Mouse (Mus musculus): Measurements from ENCODE around the gene Paox. TPM values are rescaled to one million over a fixed set of nuclear protein-coding genes. Genes with fewer than 3 reads are reported as not detected.
"Not testable (repeated sequence)": the region's sequence is repeated elsewhere in the genome, so short reads cannot be mapped to it uniquely, and the experiment has no call there.

Paox gene
- polyA plus RNA-seq, 1 experiment from 2014 or later = 20.2 TPM

DNA sequence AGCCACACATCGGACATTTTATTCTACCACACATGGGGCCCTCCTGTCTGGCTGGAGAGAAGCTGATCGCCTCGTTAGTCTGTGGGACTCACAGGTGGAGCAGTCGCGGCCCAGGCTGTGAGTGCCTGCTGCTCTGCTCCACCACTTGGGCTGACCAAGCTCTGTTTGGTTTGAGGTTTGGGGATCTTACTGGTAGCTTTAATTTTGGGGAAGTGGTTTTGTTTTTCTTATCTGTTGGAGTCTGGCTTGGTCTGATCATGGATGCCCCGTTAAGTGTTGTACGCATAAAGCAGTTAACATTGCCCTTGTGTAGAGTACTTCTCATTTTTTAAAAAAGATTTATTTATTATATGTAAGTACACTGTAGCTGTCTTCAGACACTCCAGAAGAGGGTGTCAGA lies 18.4 kb downstream of the Paox start:
- not testable (repeated sequence) for H3K4me2 ChIP-seq (replicated peaks; ENCODE audit: low read depth, low read length); H3K27ac ChIP-seq (ENCODE audit: low read length); H3K4me1 ChIP-seq (ENCODE audit: insufficient read depth, low read length); H3K9ac ChIP-seq (replicated peaks; ENCODE audit: low read length); H3K27me3 ChIP-seq (ENCODE audit: insufficient read depth, low read length); H3K4me3 ChIP-seq (ENCODE audit: low read length); ATAC-seq (ENCODE audit: low FRiP score, low TSS enrichment); H3K9me3 ChIP-seq (ENCODE audit: low read length)
- 97% methylated on average over 3 of the region's 7 CpGs for WGBS
- H3K36me3 ChIP-seq (ENCODE audit: insufficient read depth, low read length) = peaks cover 17% of the 10 kb centered on the region

GRCm38 (mm10) chr7:140135106-140135770 lies 19.6 kb downstream of the Paox start:
- Histone ChIP-seq H3K27me3 (ENCODE audit: insufficient read depth, low read length) (no peaks in the 10 kb centered on the region), H3K9ac (replicated peaks; ENCODE audit: low read length) (no peak overlapping the region), H3K9me3 (ENCODE audit: low read length) (no peaks in the 10 kb centered on the region), H3K36me3 (ENCODE audit: insufficient read depth, low read length) (peaks cover 9% of the 10 kb centered on the region; the same call in 1 of the 2 replicates), H3K4me1 (ENCODE audit: insufficient read depth, low read length) (peaks cover 6% of the 10 kb centered on the region), H3K27ac (ENCODE audit: low read length) (no peak overlapping the region), H3K4me3 (ENCODE audit: low read length) (no peak overlapping the region), H3K4me2 (replicated peaks; ENCODE audit: low read depth, low read length) (no peak overlapping the region)
- 92% methylated on average over 5 of the region's 5 CpGs for WGBS
- no peak for ATAC-seq (ENCODE audit: low FRiP score, low TSS enrichment)

- 1% methylated on average over 39 of the region's 39 CpGs for WGBS
Measured at GRCm38 (mm10) chr7:140137135-140138020, 21.8 kb downstream of the Paox start, which contains the start of gene Mtg1. Gene Mtg1, plus strand, starts transcription at chr7:140137564.

GRCm38 (mm10) chr7:140138021-140138310 lies 22.4 kb downstream of the Paox start:
- H3K27ac ChIP-seq (ENCODE audit: low read length) = peak overlapping the region; percentile 84
- H3K4me2 ChIP-seq (replicated peaks; ENCODE audit: low read depth, low read length) = peak overlapping the region; percentile 80
- peak overlapping the region; percentile 94 for H3K9ac ChIP-seq (replicated peaks; ENCODE audit: low read length)
- H3K4me1 ChIP-seq (ENCODE audit: insufficient read depth, low read length) = peaks cover 6% of the 10 kb centered on the region
- H3K4me3 ChIP-seq (ENCODE audit: low read length) = peak overlapping the region; percentile 76
- WGBS = 3% methylated on average over 8 of the region's 8 CpGs
- ATAC-seq (ENCODE audit: low FRiP score, low TSS enrichment) = no peak
- H3K27me3 ChIP-seq (ENCODE audit: insufficient read depth, low read length) = no peaks in the 10 kb centered on the region
- 0 out of 2 replicates have a peak, but pooled peaks cover 5% of the 10 kb centered on the region for H3K36me3 ChIP-seq (ENCODE audit: insufficient read depth, low read length)
- H3K9me3 ChIP-seq (ENCODE audit: low read length) = no peaks in the 10 kb centered on the region

More at GRCm38 (mm10) chr7:140137135-140138020, 21.8 kb downstream of the Paox start, which contains the start of gene Mtg1:
- ATAC-seq (ENCODE audit: low FRiP score, low TSS enrichment) = peak; percentile 99
- Histone ChIP-seq H3K27ac (ENCODE audit: low read length) (peak within 1 kb of the TSS; percentile 84), H3K36me3 (ENCODE audit: insufficient read depth, low read length) (0 out of 2 replicates have a peak, but pooled peaks cover 5% of the 10 kb centered on the region), H3K9ac (replicated peaks; ENCODE audit: low read length) (peak within 1 kb of the TSS; percentile 94), H3K9me3 (ENCODE audit: low read length) (no peaks in the 10 kb centered on the region), H3K4me2 (replicated peaks; ENCODE audit: low read depth, low read length) (peak within 1 kb of the TSS; percentile 80), H3K27me3 (ENCODE audit: insufficient read depth, low read length) (no peaks in the 10 kb centered on the region), H3K4me3 (ENCODE audit: low read length) (peak within 1 kb of the TSS; percentile 76), H3K4me1 (ENCODE audit: insufficient read depth, low read length) (peaks cover 6% of the 10 kb centered on the region)

DNA sequence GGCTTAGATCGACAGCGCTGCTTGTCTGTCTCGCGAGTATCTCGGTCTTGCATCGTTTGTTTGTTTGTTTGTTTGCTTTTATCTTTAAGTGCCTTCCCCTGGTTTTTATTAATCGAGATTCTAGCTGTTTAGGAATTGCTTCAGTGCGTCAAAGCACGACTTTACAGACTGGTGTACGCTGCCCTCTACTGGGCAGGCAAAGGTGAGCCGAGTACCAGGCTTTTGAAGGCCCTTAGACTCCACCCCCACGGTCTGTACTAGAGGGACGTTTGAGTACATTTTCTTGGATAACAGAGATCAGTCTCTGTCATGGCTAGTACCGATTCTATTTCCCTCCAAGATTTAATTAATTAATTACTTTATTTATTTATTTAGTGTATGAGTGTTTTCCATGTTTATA lies 25.8 kb downstream of the Paox start:
- Histone ChIP-seq H3K4me2 (replicated peaks; ENCODE audit: low read depth, low read length) (no peak overlapping the region), H3K9me3 (ENCODE audit: low read length) (no peaks in the 10 kb centered on the region), H3K27me3 (ENCODE audit: insufficient read depth, low read length) (no peaks in the 10 kb centered on the region), H3K4me1 (ENCODE audit: insufficient read depth, low read length) (peaks cover 6% of the 10 kb centered on the region), H3K36me3 (ENCODE audit: insufficient read depth, low read length) (no peaks in the 10 kb centered on the region), H3K27ac (ENCODE audit: low read length) (no peak overlapping the region), H3K9ac (replicated peaks; ENCODE audit: low read length) (no peak overlapping the region), H3K4me3 (ENCODE audit: low read length) (no peak overlapping the region)
- 5% methylated on average over 14 of the region's 14 CpGs for WGBS
- ATAC-seq (ENCODE audit: low FRiP score, low TSS enrichment) = no peak

DNA sequence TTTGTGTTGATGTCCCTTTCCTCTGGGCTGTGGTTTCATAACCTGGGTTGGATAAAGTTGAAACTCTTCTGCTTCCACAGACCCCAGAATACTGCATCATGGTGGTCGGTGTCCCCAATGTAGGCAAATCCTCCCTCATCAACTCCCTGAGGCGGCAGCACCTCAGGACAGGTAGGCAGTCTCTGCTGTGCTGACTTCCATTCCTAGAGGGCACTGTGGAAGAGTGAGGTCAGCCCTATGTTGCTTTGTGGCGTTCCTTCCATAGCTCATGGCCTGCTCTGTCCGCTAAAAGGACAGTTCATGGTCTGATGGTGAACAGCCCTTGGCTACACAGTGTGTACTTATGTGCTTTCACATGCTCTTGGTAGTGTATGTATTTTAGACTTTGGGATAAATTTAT lies 29.0 kb downstream of the Paox start:
- H3K9me3 ChIP-seq (ENCODE audit: low read length) = no peaks in the 10 kb centered on the region
- H3K27ac ChIP-seq (ENCODE audit: low read length) = no peak overlapping the region
- no peak overlapping the region for H3K4me2 ChIP-seq (replicated peaks; ENCODE audit: low read depth, low read length)
- no peaks in the 10 kb centered on the region for H3K4me1 ChIP-seq (ENCODE audit: insufficient read depth, low read length)
- no peaks in the 10 kb centered on the region for H3K27me3 ChIP-seq (ENCODE audit: insufficient read depth, low read length)
- H3K36me3 ChIP-seq (ENCODE audit: insufficient read depth, low read length) = 0 out of 2 replicates have a peak, but pooled peaks cover 3% of the 10 kb centered on the region
- no peak for ATAC-seq (ENCODE audit: low FRiP score, low TSS enrichment)
- no peak overlapping the region for H3K9ac ChIP-seq (replicated peaks; ENCODE audit: low read length)
- WGBS = 86% methylated on average over 4 of the region's 4 CpGs
- H3K4me3 ChIP-seq (ENCODE audit: low read length) = no peak overlapping the region

DNA sequence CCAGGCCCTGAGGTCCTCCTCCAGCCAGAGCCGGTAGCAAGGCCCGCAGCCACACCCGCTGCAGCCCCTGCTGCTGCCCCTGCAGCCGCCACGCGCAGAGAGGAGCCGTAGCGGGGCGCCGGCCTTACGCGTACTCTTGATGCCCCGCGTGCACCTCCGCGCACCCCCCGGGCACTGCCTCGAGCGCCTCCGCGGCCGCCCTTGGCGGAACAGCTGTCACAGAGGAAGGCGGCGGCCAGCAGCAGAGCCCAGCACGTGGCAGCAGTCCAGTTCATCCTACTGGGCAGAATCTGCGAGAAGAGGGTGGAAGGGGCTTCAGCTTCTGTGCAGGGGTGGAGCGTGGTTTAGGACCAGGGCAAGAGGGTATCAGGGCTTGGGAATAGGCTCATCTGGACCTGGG lies 37.8 kb downstream of the Paox start:
- peak overlapping the region; percentile 50 for H3K4me2 ChIP-seq (replicated peaks; ENCODE audit: low read depth, low read length)
- H3K27ac ChIP-seq (ENCODE audit: low read length) = no peak overlapping the region
- 5% methylated on average over 28 of the region's 28 CpGs for WGBS
- H3K4me1 ChIP-seq (ENCODE audit: insufficient read depth, low read length) = peaks cover 9% of the 10 kb centered on the region; the same call in 1 of the 2 replicates
- no peak for ATAC-seq (ENCODE audit: low FRiP score, low TSS enrichment)
- H3K4me3 ChIP-seq (ENCODE audit: low read length) = peak overlapping the region; percentile 34
- peak overlapping the region; percentile 34; the same call in 1 of the 2 replicates for H3K9ac ChIP-seq (replicated peaks; ENCODE audit: low read length)
- H3K36me3 ChIP-seq (ENCODE audit: insufficient read depth, low read length) = no peaks in the 10 kb centered on the region
- peaks cover 19% of the 10 kb centered on the region for H3K27me3 ChIP-seq (ENCODE audit: insufficient read depth, low read length)
- no peaks in the 10 kb centered on the region for H3K9me3 ChIP-seq (ENCODE audit: low read length)

- no peak for ATAC-seq (ENCODE audit: low FRiP score, low TSS enrichment)
Measured at GRCm38 (mm10) chr7:140153829-140154217, 38.2 kb downstream of the Paox start.

DNA sequence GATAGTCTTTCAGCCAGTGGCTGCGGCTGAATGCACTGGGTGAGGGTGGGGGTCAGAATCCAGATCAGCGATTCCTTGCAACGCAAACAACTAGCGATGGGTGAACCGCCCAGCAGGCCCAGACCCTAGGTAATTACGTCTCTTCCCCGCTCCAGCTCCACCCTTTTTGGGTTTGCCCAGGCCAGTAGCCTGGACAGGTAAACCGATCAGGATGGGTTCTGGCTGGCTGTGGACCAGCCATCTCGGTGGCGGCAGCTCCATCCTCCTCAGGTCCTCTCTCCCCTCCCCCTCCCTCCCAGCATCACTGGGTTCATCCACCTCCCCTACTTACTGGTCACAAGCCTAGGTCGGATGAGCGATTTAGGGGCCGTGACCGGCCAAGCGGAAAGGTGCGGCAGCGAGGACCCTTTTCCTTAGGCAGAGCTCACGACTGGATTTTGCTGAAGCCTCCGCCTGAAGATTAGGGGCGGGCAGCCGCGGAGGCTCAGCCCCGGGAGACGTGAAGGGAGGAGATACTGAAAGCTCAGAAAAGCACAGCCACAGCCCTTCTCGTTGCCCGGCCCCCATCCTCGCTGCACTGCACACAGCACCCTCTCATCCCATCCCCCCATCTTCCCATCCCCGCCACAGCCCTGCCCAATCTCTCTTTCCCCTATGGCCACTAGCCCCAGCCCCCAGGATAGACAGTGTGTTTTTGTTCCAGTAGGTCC lies 38.8 kb downstream of the Paox start, which contains the start of gene Sprn:
Sprn (minus strand) TSS at position 660 of the 710 bp plus-strand sequence.
- Histone ChIP-seq H3K36me3 (ENCODE audit: insufficient read depth, low read length) (no peaks in the 10 kb centered on the region), H3K4me1 (ENCODE audit: insufficient read depth, low read length) (peaks cover 9% of the 10 kb centered on the region; the same call in 1 of the 2 replicates), H3K9me3 (ENCODE audit: low read length) (no peaks in the 10 kb centered on the region), H3K4me3 (ENCODE audit: low read length) (peak within 1 kb of the TSS; percentile 27), H3K9ac (replicated peaks; ENCODE audit: low read length) (0 out of 2 replicates have a peak within 1 kb of the TSS, but pooled peaks have one; percentile 27), H3K27me3 (ENCODE audit: insufficient read depth, low read length) (peaks cover 22% of the 10 kb centered on the region), H3K4me2 (replicated peaks; ENCODE audit: low read depth, low read length) (peak within 1 kb of the TSS; percentile 43), H3K27ac (ENCODE audit: low read length) (no peak within 1 kb of the TSS)
- ATAC-seq (ENCODE audit: low FRiP score, low TSS enrichment) = 0 out of 2 replicates have a peak, but pooled peaks have one; percentile 23
- 4% methylated on average over 28 of the region's 28 CpGs for WGBS

More at GRCm38 (mm10) chr7:140153829-140154217, 38.2 kb downstream of the Paox start:
- 21% methylated on average over 4 of the region's 4 CpGs for WGBS
- Histone ChIP-seq H3K27ac (ENCODE audit: low read length) (no peak overlapping the region), H3K9me3 (ENCODE audit: low read length) (no peaks in the 10 kb centered on the region), H3K4me1 (ENCODE audit: insufficient read depth, low read length) (peaks cover 9% of the 10 kb centered on the region; the same call in 1 of the 2 replicates), H3K9ac (replicated peaks; ENCODE audit: low read length) (no peak overlapping the region), H3K4me3 (ENCODE audit: low read length) (peak overlapping the region; percentile 27; the same call in 1 of the 2 replicates), H3K27me3 (ENCODE audit: insufficient read depth, low read length) (peaks cover 20% of the 10 kb centered on the region), H3K36me3 (ENCODE audit: insufficient read depth, low read length) (no peaks in the 10 kb centered on the region), H3K4me2 (replicated peaks; ENCODE audit: low read depth, low read length) (peak overlapping the region; percentile 50)

Measured in kidney, embryonic 16.5 days (tissue).